Mouse (Mus musculus): ENCODE measurements at regions not wholly inside any gene's neighbourhood (a gene's known extent, or its start where the extent isn't known, plus 50 kb on each side); places are given as distances from the start of the nearest gene placed in this dataset.

DNA sequence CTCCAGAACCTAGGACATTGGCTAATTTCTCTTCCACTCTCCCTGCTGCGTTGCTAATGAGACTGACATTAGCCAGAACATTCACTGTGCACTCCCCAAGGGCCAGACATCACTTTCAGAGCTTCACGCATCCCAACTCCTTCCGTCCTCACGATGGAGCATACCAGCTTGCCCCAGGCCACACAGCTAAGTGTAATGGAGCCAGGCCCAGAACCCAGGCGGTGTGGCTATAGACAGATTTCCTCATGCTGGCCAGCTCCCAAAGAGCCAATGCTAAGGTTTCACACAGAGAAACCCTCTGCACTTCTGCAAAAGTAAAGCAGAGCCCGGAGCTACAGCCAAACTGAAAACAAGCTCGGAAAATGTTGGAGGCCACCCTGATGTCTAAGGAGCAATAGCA, 139.1 kb downstream of the Vegfa start:
- DNase-seq (ENCODE audit: low read depth, low spot score) = no peak

DNA sequence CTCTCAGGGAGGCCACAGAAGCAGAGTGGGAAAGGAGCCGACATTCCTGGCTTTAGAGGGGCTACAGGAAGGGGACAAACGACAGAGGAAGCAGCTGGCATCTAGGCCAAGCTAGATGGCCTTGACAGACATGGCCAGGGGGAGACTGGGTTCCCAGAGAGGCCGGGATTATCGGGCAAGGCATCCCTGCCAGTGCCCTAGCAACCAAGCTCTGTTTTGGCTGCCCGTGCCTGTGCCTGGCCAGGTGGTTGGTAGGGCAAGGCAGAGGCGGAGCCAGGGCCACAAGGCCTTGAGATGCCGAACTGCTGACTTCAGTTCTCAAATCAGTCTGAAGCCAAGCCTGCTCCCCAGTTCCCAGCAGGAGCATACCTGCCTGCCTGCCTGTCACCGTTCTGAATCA, 142.7 kb downstream of the Vegfa start:
- DNase-seq (ENCODE audit: low read depth, low spot score) = no peak

DNA sequence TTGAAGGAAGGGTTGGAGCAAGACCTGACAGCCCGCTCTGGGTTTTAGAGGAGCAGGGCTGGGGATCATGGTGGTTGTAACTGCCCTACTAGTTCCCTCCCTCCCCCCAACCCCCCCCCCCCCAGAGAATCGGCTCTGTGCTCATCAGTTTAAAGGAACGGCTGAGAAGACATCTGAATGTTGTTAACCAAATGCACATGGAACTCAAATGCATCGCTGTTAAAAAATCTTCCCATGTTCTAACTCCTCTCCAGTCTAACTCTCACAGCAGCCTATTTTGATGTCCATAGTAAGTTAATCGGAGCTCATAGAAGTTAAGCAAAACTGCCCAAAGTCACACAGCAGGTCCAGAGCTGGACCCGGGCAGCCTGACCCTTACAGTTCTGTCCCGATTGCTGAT, 143.1 kb downstream of the Vegfa start:
- DNase-seq (ENCODE audit: low read depth, low spot score) = no peak

DNA sequence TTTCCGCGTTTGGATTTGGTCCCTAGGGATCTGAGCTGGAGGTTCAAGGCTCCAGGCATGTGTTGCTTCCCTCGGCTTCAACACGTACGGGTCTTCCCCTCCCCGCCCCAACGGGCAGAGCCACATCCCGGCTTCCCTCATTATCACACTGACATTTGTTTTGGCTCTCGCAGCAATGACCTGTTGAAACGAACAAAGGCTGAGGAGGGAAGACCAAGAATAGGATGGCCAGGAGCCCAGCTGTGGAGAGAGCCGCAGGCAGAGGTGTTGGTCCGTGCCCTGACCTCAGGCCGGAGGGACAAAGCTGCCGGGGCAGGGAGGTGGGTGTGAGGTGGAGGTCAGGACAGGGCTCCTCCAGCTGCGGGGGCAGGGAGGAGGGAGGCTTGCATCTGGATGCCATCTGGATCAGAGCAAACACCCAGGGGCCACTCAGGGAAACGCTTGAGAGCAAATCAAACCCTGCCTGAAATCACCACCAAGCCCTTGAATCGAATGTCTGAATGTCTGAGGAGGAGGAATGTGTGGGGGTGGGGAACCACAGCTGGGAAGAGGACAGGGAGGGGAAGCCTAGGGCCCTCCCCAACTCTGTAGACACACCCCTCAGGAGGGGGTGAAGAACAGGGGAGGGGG, 145.6 kb downstream of the Vegfa start:
- DNase-seq (ENCODE audit: low read depth, low spot score) = peak; percentile 54

DNA sequence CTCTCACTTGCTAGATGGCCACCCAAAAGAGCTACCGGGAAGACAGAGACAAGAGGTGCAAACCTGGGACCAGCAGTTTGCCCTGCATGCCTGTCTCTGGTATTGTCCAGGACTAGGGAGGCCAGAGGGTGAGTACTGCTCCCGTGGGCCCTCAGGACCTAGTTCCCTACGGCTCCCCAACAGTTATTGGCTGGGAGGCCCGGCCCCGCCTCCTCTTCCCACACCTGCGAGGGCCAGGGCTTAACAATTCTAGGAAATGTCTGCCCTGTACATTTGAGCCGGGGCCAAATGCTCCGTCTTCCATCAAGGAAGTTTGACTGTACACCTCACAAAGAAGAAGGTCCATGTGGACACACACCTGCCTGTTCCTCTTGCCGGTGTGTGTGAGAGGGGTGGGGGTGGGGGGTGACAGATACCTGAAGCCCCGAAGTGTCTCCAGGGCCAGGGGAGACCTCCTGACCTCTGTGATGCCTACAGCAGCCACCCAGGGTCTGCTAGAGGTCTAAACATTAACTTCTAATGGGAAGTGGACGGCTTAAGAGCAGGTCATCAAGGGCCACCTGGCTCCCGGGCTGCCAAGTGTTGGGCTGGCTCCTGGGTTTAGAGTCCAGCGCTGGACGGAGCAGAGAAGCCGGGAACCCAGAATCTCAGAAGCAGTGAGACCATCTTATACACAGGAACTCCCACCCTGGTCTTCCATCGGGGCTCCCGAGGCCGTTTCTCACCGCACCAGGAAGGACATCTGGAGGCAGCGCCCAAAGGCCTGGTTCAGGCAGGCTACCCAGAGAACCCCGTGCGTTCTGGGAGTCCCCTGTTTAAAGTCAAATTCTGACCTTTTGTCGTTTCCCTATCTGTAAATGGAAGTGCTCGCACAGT, 146.5 kb downstream of the Vegfa start:
- no peak for DNase-seq (ENCODE audit: low read depth, low spot score)

DNA sequence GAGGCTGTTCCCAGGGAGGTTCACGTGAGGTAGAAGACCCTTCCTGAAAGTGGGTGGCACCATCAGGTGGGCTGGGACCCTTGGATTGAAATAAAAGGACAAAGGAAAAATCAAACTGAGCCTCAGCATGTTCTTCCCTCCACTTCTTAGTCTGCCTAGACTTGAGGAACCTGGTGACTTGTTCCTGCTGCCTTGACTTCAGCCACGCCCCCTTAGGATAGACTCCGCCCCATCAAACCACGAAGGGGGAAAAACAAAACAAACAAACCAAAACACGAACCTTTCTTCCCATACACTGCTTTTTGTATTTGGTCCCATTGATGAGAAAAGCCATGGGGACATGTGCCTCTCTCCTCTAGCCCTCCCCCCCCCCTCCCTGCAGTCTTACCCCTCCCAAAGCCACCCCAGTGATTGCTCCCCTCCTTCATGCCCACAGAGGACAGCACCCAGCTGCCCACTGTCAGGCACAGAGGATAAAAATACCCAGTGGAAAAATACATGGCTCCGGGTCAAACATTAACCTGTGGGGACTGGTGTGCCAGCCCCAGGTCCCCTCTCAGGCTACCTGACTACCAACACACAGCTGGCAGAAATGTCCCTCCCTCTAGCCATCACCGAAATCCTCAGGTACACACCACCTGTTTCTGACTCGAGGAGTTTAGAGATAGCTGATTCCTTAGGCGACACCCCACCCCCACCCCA, 148.0 kb downstream of the Vegfa start:
- DNase-seq (ENCODE audit: low read depth, low spot score) = no peak

DNA sequence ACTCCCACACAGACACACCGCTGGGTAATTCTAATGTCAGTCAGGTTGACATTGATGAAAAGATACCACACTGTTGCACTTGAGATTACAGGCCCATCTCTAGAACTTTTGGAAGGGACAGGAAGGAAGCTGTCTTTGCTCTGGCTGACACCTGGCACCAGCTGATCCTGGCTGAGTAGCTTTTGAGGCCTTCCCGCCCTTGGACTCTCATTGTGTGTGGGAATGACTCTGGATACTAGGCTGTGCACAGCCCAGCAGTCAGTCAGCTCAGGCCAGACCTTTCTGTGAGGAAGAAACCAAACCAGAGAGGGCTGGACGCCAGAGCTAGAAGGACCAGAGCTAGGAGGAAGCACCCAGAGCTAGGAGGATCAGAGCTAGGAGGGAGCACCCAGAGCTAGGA, 149.0 kb upstream of the 1600014C23Rik start:
- DNase-seq (ENCODE audit: low read depth, low spot score) = no peak

DNA sequence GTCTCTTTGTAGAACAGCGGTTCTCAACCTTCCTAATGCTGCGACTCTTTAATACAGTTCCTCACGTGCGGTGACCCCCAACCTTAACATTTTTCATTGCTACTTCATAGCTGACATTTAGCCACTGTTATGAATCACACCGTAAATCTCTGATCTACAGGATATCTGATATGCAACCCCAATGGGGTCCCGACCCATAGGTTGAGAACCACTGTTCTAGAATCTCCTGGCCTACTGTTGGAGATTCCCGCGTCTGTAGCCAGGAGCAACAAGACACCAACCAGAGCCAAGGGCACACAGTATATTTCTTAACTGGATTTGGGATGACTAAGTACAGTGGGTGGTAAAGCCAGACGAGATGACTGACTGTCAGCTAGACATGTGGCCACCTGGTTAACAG, 147.6 kb upstream of the 1600014C23Rik start:
- no peak for DNase-seq (ENCODE audit: low read depth, low spot score)

DNA sequence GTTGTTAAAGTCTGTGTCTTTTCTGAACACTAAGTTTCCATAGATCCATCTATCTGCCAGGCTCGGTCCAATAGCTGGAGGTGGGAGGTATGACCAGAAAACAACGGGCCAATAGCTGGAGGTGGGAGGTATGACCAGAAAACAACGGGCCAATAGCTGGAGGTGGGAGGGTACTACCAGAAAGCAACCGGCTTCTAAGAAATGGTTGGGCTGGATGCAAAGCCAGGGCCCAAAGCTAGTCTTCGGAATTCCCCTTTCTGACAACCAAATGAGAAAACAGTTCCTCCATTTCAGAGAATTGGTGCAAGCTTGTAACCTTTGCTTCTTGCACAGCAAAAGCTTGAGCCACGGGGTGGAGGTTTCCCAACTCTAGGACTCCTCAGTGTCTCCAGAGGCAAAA, 147.1 kb upstream of the 1600014C23Rik start:
- no peak for DNase-seq (ENCODE audit: low read depth, low spot score)

DNA sequence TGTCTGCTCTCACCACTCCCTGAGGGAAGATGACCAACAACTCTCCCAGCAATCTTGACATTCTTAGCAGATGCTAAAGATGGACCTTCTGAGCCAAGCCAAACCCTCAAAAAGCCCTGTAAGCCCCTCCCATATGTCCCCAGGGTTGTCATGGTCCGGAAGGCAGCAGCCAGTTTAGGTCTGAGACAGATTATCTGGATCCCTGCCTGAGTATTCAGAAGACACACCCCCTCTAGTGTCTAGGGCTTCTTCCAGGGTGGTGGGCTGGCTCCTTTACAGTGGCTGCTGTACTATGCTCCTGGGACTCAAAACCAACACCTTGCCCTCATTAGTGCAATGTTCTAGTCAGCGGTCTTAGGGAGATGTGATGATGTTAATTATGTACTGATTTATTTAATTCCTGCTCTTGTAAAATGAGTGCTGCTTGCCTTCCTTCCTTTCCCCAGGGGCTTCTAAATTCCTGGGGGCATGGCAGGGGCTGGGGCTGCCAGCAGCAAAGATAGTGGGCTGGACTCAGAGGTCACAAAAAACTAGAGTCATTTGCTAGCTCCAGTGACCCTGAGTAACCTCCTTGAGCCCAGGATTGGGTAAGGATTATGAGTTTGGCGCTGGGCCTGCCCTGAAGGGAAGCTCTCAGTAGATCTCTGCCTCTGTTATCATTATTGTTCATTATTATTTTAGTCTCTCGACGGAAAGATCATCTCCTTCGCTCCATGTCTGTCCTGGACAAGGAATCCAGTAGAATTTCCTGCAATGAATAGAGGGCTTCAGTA, 146.0 kb upstream of the 1600014C23Rik start:
- DNase-seq (ENCODE audit: low read depth, low spot score) = no peak

DNA sequence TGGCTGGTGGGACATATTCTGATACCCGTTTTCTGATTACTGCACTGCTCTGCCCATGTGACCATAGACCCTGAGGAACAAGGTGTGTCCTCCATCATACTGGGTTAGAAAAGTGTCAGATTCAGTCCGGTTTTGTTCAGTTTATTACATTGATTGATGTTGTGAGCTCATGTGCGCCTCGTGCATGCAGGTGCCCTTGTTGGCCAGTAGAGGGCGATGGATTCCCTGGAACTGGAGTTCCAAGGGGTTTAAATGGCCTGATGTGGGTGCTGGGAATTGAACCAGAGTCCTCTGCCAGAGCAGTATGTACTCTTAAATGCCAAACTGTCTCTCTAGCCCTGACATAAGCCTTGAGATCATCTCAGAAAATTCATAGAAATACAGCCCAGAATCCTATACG, 144.8 kb upstream of the 1600014C23Rik start:
- no peak for DNase-seq (ENCODE audit: low read depth, low spot score)

DNA sequence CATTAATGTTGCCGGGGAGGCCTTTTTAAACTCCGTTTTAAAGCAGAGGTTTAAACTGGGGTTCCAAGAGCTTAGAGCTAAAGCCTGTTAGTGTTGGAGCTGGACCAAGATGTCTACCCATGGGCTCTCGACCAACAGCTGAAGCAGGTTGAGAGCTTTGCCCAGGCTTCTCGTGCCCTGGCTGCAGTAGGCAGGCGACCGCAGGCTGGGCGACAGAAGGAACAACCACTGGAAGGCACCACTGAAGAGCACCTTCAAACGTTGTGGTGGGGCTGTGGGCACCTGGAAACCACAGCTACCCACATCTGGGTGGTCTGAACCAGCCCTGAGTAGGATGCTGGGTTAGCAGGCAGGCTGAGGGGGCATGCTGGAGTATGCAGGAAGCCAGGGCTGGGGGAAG, 141.7 kb upstream of the 1600014C23Rik start:
- DNase-seq (ENCODE audit: low read depth, low spot score) = no peak

DNA sequence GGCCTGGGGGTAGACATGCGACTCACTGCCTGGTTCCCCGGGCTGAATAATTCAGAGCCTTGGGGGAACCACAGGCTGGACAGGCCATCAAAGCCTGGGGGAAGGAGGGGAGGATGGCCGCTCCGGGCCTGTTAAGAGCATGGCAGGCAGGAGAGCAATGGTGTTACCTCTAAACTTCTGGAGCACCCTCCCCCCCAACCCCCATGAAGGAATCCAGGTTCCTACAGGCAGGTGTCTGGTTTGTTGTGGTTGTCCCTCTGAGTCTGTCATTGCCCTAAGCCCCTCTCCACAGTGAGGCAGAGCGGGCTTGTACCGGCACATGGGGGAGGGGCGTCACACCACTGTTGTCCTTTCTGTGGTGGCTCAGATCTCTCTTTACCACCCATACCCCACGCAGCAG, 140.4 kb upstream of the 1600014C23Rik start:
- DNase-seq (ENCODE audit: low read depth, low spot score) = no peak

DNA sequence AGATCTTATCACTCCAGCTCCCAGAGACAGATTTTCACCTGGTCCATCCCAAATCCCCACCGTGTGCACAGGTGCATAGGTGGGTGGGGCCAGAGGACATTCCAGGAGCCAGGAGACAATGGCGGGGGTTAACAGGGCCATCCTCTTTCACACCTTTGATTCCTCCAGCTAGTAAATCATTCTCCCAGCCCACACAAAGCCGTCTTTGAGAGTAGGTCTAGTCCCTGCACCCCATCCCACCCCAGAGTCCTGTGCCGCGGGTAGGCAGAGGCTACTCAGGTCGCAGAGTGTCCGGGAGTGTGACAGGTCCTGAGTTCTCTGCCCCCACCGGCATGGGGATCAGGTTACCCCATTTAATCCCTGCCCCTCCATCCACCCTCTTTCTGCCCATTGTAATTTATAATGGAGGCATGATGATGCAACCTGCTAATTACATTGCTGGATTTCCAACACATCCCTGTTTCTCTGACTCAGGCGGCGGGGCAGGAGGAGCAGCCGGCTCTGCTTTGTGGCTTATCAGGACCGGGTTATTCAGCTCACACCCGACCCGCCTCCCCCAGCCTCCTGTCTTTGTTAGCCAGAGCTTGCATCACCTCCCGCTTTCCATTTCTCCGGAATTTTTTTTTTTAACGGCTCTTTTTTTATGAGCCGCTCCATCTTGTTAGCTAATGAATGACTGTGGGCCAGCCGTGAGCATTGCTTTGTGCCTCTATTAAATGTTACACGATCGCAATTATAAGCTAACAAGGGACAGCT, 139.7 kb upstream of the 1600014C23Rik start:
- DNase-seq (ENCODE audit: low read depth, low spot score) = no peak

DNA sequence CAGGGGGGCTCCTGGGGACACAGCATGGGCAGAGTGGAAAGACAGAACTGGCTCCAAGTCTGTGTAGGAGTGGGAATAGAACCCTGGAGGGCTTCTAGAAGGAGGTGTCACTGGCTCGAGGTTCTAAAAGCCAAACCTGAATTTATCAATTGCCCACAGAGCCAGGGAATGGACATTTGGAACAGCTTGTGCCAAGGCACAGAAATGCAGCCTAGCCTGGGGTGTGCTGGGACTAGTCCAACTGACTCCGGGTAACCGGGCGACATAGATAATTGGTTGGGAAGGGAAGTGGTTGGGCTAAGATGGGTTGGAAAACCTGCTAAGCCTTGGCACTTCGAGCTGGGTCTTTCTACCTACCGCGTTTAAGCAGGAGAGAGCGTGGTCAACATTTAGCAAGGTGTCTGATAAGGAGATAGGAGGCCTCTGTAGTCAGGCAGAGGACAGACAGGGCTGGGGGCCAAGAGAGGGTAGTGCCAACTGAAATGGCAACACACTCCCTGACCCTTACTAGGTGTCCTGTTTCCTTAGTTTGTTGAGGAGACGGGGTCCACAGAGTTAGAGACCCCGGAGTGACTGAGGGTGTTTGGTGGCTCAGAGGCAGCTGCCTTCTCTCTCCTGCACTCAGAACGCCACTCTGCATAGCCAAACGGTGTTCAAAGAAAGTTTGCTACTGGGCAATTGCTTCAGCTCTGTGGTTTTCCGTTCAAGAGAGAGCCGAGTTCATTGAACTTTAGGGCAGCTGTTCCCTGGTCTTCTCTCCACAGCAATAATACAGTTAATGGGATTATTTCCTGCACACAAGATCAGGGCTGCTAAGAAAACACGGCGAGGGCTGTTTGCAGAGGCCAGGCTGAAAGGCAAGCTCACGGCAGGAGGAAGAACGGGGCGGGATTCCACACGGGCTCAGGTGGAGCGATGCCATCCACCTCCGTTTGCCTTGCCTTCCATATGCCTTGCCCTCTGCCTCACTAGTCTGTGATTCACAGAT, 138.3 kb upstream of the 1600014C23Rik start:
- no peak for DNase-seq (ENCODE audit: low read depth, low spot score)

DNA sequence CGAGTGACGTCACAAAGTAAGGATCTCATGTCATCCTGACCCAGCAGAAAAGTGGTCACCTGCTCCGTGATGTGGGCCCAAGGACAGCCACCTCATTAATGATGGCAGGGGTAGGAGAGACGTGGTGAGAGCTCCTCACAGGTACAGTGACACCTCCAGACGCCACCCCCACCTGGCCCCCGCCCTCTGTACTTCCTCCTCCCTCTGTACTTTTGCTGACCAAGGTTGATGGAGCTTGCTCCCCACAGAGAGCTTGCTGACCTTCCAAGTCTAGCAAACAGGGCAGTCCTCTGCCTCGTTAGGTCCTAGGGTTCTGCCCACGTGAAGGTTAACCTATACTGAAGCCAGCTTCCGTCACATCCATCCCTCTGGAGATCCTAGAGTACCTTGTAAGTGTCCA, 137.4 kb upstream of the 1600014C23Rik start:
- no peak for DNase-seq (ENCODE audit: low read depth, low spot score)

DNA sequence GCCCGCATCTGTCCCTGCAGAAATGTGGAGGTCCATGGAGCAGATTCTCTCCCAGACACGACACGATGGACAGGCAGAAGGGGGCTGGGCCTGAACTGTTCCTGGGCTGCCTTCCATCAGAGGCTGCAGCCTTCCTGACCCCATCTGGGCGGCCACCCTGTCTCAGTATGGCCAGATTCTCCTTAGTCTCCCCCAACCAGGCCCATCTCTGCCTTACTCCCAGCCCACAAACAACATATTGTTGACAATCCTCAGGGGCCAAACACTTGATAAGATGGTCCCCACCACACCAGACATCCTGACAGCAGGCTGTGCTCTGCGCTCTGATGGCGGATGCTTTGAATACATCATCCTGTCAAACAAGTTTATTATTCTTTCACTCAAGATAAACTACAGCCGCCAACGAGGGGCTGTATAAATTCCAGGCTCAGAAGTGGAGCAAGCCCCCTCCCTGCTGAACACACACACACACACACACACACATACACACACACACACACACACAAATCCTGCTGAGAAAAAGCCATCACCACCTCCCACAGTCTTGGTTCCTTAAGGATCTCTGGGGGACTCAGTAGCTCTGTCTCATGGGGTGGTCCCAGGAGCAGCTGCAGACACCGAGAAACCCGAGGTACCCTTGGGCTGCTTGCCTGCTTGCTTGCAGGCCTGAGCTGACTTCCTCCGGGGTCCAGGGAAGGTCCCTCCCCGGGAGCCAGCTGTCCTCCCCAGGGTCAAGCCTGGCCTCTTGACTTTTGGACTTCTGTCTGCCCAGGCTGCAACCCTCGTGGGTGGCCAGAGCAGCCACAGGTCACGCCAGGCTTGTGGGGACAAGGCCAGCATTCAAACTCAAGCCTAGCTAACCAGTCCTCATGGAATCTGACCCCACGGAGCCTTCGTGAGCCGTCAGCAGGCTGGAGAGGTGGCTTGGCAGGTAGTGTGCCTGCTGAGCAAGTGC, 135.6 kb upstream of the 1600014C23Rik start:
- DNase-seq (ENCODE audit: low read depth, low spot score) = no peak

DNA sequence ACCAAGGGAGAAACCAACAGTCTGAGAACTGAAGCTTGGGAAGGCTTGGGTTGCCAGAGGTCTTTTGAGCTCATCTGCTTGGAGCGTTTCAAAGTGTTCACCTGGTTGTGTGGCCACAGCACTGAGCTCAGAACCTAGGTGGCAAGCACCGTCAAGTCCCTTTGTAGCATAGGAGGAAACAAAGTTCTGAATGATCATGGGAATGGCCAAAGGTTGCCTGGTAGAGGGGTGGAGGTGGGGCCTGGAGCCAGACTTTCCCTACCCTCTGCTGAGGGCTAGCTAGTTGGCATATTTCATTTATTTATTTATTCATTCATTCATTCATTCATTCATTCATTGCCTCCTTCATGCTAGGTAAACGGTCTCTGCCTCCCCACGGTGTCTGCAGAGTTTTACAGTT, 134.9 kb upstream of the 1600014C23Rik start:
- DNase-seq (ENCODE audit: low read depth, low spot score) = no peak

DNA sequence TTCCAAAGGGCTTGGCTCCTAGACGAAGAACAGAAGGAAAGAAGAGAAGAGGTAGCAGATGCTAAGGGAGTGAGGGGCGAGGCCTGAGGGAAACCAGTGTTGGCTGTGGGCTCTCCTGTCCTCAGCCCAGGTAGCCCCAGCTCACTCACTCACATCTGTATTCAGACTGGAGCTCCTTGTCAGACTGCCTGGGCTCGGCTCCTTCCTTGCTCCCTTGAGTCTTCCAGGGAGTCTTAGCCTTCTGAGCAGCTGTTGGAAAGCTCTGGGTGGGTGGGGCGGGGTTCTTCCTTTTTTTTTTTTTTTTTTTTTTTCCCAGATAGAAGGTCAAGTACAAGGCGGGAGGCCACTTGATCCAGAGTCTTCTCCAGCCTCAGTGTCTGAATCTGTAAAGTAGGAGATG, 134.1 kb upstream of the 1600014C23Rik start:
- DNase-seq (ENCODE audit: low read depth, low spot score) = no peak

All from embryo, embryonic 11.5 days (tissue).